Mouse (Mus musculus) spleen, adult 2 months (tissue): ENCODE measurements at regions not wholly inside any gene's neighbourhood (a gene's known extent, or its start where the extent isn't known, plus 50 kb on each side); places are given as distances from the start of the nearest gene placed in this dataset.

ENCODE experiments used
- DNase-seq, 2 experiments: peaks; one replicate each; pipeline versions ENCODE4 v3.0.0 to v3.0.0-alpha.2; 2012 to 2021; ENCODE audit warnings: low spot score in 2 of 2, low read depth in 1 of 2
- H3K27ac ChIP-seq: fragments of 200-500 bp; 2 replicates; pipeline ENCODE4 v1.5.1; 2012; ENCODE audit warnings: low read length, inconsistent platforms; ENCODE audit not compliant: insufficient read depth
- H3K27me3 ChIP-seq: fragments of 200-500 bp; 2 replicates; pipeline ENCODE4 v1.6.1; 2012; ENCODE audit warnings: mild to moderate bottlenecking, moderate library complexity, low read length, inconsistent platforms; ENCODE audit not compliant: control insufficient read depth, insufficient read depth
- H3K36me3 ChIP-seq: fragments of 200-500 bp; 2 replicates; pipeline ENCODE4 v1.6.1; 2012; ENCODE audit warnings: mild to moderate bottlenecking, low read length, inconsistent platforms; ENCODE audit not compliant: control insufficient read depth, insufficient read depth
- H3K4me1 ChIP-seq: fragments of 200-500 bp; 2 replicates; pipeline ENCODE4 v1.6.1; 2011; ENCODE audit warnings: inconsistent platforms; ENCODE audit not compliant: control insufficient read depth, insufficient read depth, insufficient read length
- H3K4me3 ChIP-seq: fragments of 200-500 bp; 2 replicates; pipeline ENCODE4 v1.5.1; 2011; ENCODE audit warnings: mild to moderate bottlenecking, inconsistent platforms; ENCODE audit not compliant: insufficient read depth, insufficient read length; ENCODE audit errors: extremely low read depth
- CTCF ChIP-seq: fragments of 200-500 bp; IDR thresholded peaks from 2 replicates; pipeline ENCODE4 v1.5.1; 2011; ENCODE audit warnings: mild to moderate bottlenecking, inconsistent platforms; ENCODE audit not compliant: insufficient read depth, insufficient read length, insufficient replicate concordance; ENCODE audit errors: extremely low read depth
- POLR2A ChIP-seq: fragments of 200-500 bp; IDR thresholded peaks from 2 replicates; pipeline ENCODE4 v1.6.1; 2011; ENCODE audit warnings: low read depth, low read length, inconsistent platforms
- WGBS: fragments of 180-500 bp; shearing (Covaris S2); methylation state at CpG from one replicate; pipeline ENCODE4 v1.1.7; 2018; 5-methylcytosine and 5-hydroxymethylcytosine counted together

DNA sequence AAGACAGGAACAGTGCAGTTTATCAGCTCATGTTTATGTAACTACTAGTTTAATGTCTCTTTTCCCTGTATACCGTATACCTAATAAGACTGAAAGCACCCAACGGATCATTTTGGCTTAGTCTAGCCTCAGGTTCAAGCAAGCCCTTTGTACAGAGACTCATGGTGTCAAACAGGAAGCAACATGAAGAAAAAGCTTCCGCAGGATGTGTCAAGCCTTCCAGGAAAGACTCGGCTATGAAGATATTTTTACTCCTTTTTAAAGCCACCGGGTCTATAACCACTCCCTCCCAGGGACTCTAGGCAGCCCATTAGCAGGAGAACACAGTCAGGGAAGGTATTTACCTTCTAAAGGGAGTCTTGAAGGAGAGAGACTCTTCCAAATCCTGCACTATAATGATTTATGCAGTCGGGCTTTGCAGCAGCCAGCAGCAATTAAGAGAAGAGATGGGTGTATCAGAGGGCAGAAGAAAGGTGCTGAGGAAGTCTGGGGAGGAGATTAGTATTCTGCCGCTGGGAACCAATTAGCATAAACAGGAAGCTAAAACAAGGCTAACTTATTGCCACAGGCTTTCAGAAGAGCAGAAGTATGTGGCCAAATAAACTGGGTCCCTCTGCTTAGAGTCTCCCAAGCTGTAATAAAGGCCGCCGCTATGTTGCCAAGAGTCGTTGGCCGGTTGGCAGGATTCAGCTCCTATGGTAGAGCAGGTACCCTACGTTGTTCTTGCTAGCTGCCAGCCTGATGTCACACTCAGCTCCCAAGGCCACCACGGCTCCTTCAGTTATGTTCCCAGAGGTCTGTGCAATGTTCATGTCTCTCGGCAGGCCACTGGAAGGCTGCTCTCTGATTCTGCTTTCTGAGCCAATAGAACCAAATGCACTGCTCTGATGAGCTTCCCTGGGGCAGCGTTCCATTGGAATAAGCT, 98.7 kb downstream of the Tsen15 start:
- no peaks in the 10 kb centered on the region for H3K36me3 ChIP-seq
- H3K4me1 ChIP-seq = peaks cover 12% of the 10 kb centered on the region; the same call in 1 of the 2 replicates
- TF ChIP-seq CTCF (no peak), POLR2A (no peak)
- H3K4me3 ChIP-seq = no peak overlapping the region; the same call in 1 of the 2 replicates
- H3K27me3 ChIP-seq = no peaks in the 10 kb centered on the region
- DNase-seq = no peak
- peak overlapping the region; percentile 66 for H3K27ac ChIP-seq
- WGBS = 16% methylated on average over 15 of the region's 15 CpGs

DNA sequence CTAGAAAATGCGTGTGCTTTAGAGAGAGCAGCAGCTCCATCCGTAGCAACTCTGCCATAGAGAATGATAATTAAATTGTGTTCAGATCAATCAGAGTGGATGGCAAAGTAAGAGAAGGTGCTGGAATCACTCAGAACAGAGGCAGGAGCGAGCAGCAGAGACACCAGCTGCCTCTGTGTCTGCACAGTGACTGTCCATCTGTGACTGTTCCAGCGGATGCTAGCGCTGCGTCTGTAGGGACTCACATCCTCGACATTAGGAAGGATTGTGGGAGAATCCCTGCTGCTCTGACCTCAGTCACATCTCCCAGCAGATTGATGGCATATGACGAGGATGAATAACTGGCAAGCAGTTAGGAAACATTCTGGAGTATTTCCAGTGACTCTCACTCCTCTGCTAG, 99.8 kb downstream of the Tsen15 start:
- Histone ChIP-seq H3K4me1 (peaks cover 9% of the 10 kb centered on the region; the same call in 1 of the 2 replicates), H3K27ac (no peak overlapping the region), H3K36me3 (no peaks in the 10 kb centered on the region), H3K4me3 (no peak overlapping the region), H3K27me3 (no peaks in the 10 kb centered on the region)
- TF ChIP-seq POLR2A (no peak), CTCF (no peak)
- DNase-seq = no peak
- WGBS = 77% methylated on average over 8 of the region's 8 CpGs

DNA sequence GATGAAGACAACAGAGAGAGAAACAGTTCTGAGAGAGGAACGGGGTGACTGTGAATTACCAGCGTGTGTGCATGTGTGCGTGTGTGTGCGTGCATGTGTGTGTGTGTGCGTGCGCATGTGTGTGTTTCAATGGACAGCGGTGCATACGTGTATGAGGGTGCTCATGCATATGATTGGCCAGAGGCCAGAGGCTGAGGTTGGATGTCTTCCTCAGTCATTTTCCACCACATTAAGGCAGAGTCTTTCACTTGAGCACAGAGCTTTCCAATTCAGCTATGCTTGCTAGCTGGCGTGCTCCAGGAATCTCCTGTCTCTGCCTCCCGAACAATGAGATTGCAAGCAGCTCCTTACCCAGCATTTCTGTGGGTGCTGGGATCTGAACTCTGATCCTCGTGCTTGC, 104.4 kb downstream of the Tsen15 start:
- no peak for DNase-seq
- Histone ChIP-seq H3K27me3 (no peaks in the 10 kb centered on the region), H3K27ac (no peak overlapping the region), H3K4me3 (no peak overlapping the region), H3K4me1 (no peaks in the 10 kb centered on the region), H3K36me3 (no peaks in the 10 kb centered on the region)
- 92% methylated on average over 11 of the region's 11 CpGs for WGBS
- no peak for TF ChIP-seq CTCF
- no peak for TF ChIP-seq POLR2A

DNA sequence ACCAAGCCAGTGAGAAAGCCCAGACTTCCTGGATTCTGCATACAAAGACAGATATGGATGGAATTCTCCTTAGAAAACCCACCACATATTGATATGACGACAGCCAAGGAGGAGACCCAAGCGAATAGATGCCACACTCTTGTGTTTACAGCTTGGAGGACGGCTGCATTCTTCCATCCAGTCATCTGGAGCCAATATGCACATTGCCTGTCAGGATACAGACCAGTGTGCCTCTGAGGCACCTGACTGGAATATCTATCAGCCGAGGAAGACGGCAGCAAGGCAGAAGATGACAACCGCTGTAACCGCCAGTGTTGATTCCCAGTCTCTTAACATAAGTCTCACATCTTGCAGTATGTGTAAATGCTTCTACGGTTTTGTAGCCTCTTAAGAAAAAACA, 105.3 kb downstream of the Tsen15 start:
- Histone ChIP-seq H3K27ac (no peak overlapping the region), H3K27me3 (no peaks in the 10 kb centered on the region), H3K4me3 (no peak overlapping the region), H3K4me1 (no peaks in the 10 kb centered on the region), H3K36me3 (no peaks in the 10 kb centered on the region)
- 95% methylated on average over 8 of the region's 8 CpGs for WGBS
- no peak for DNase-seq
- no peak for TF ChIP-seq CTCF
- no peak for TF ChIP-seq POLR2A

DNA sequence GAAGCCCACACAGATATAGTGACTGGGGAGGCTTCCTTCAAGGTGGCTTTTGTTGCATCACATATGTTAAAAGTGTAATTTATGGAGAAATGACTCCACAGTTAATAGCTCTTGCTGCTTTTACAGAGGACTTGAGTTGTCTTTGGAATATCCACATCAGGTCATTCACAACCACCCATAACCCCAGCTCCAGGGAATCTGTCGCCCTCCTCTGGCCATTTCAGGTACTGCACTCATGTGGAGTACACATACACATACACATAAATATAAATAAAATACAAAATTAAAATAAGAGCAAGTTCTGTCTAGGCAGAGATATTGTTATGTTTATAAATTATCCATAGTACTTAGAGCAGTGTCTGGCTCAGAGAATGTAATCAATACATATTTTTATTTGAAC, 106.5 kb downstream of the Tsen15 start:
- Histone ChIP-seq H3K36me3 (no peaks in the 10 kb centered on the region), H3K4me3 (no peak overlapping the region), H3K27ac (no peak overlapping the region), H3K4me1 (no peaks in the 10 kb centered on the region), H3K27me3 (no peaks in the 10 kb centered on the region)
- no peak for TF ChIP-seq POLR2A
- no peak for TF ChIP-seq CTCF
- no peak for DNase-seq
- WGBS = 38% methylated on average over 1 of the region's 1 CpGs

DNA sequence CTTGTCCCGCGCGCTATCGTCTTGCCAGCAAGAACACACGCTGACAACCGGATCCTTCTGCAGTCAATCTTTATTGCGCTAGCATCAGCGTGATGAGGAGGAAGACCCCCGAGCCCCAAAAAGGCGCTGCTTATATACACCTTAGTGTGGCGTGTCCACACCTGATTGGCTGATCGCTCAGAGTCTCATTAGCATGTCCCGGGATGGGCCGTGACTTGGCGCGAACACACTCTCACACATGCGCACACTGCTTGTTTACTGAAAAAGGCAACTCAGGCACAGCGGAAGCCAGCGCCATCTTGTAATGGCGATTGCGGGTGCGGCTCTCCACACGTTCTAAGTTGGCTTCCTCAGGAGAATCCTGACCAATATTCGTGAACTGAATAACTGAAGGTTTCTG, 111.5 kb downstream of the Tsen15 start:
- H3K27ac ChIP-seq = no peak overlapping the region
- no peaks in the 10 kb centered on the region for H3K36me3 ChIP-seq
- no peak overlapping the region for H3K4me3 ChIP-seq
- no peaks in the 10 kb centered on the region for H3K27me3 ChIP-seq
- TF ChIP-seq POLR2A (no peak), CTCF (no peak)
- WGBS = 97% methylated on average over 24 of the region's 24 CpGs
- no peaks in the 10 kb centered on the region for H3K4me1 ChIP-seq
- no peak for DNase-seq

DNA sequence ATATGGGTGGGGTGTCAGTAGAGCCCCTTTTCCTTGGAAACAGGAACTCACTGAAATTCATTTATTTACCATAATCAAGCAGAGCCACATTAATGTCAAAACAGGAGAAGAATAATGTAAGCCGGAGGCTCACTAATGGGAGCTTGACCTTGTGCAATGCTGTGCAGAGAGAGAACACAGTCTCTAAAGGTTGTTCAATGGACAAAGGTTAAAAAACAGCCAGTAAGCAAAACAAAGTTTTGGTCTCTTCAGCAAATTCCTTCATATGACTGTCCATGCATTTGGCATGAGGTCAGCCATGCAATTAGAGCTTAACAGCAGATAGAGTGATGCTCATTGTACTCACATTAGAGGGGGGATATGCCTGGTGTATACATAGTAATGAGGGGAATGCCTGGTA, 113.1 kb downstream of the Tsen15 start:
- TF ChIP-seq CTCF = no peak
- no peak for TF ChIP-seq POLR2A
- H3K27ac ChIP-seq = no peak overlapping the region
- no peaks in the 10 kb centered on the region for H3K36me3 ChIP-seq
- H3K27me3 ChIP-seq = no peaks in the 10 kb centered on the region
- H3K4me3 ChIP-seq = no peak overlapping the region
- 0 out of 2 replicates have a peak, but pooled peaks cover 4% of the 10 kb centered on the region for H3K4me1 ChIP-seq
- 97% methylated on average over 1 of the region's 1 CpGs for WGBS
- DNase-seq = no peak
